Mouse (Mus musculus) C2C12 (cell line): ENCODE measurements around the gene Sorcs2.

ENCODE experiments used
- CEBPB ChIP-seq: IDR thresholded peaks from one replicate; pipeline ENCODE4 v1.6.1; 2011; ENCODE audit warnings: low read depth, mild to moderate bottlenecking, control low read depth, moderate library complexity
- CTCF ChIP-seq: IDR thresholded peaks from one replicate; pipeline ENCODE4 v1.5.1; 2011; ENCODE audit not compliant: control insufficient read depth, insufficient read depth, insufficient read length

DNA sequence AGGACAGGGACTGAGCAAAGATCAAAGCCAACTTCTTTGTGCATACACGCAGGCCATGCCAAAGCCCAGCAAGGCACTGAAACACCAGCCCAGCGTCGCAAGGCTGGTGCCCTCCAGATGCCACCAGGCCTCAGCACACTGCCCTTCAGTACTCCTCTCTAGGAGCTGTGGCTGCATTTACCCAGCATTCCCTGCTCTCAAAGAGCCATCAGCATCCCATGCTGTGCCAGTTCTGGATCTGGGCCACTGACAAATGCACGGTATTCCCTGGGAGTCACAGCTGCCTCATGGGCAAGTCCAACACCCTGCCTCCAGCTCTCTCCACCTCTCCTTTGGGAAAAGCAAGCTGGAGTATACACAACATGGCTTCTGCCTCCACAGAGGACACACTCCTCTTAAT is 177.8 kb downstream of the Sorcs2 start:
- TF ChIP-seq CTCF (no peak), CEBPB (no peak)
